Mouse (Mus musculus) spleen, adult 2 months (tissue): ENCODE data around the gene Ubash3b. TPM values are rescaled to one million over a fixed set of nuclear protein-coding genes. Genes with fewer than 3 reads are reported as not detected.
A peak's percentile ranks its signal among the peaks of the same experiment; 100 is the strongest.

Experiments used
- DNase-seq, 2 experiments: peaks; one replicate each; pipeline versions ENCODE4 v3.0.0 to v3.0.0-alpha.2; 2012 to 2021; ENCODE audit warnings: low spot score in 2 of 2, low read depth in 1 of 2
- H3K27ac ChIP-seq: fragments of 200-500 bp; 2 replicates; pipeline ENCODE4 v1.5.1; 2012; ENCODE audit warnings: low read length, inconsistent platforms; ENCODE audit not compliant: insufficient read depth
- H3K27me3 ChIP-seq: fragments of 200-500 bp; 2 replicates; pipeline ENCODE4 v1.6.1; 2012; ENCODE audit warnings: mild to moderate bottlenecking, moderate library complexity, low read length, inconsistent platforms; ENCODE audit not compliant: control insufficient read depth, insufficient read depth
- H3K36me3 ChIP-seq: fragments of 200-500 bp; 2 replicates; pipeline ENCODE4 v1.6.1; 2012; ENCODE audit warnings: mild to moderate bottlenecking, low read length, inconsistent platforms; ENCODE audit not compliant: control insufficient read depth, insufficient read depth
- H3K4me1 ChIP-seq: fragments of 200-500 bp; 2 replicates; pipeline ENCODE4 v1.6.1; 2011; ENCODE audit warnings: inconsistent platforms; ENCODE audit not compliant: control insufficient read depth, insufficient read depth, insufficient read length
- H3K4me3 ChIP-seq: fragments of 200-500 bp; 2 replicates; pipeline ENCODE4 v1.5.1; 2011; ENCODE audit warnings: mild to moderate bottlenecking, inconsistent platforms; ENCODE audit not compliant: insufficient read depth, insufficient read length; ENCODE audit errors: extremely low read depth
- CTCF ChIP-seq: fragments of 200-500 bp; IDR thresholded peaks from 2 replicates; pipeline ENCODE4 v1.5.1; 2011; ENCODE audit warnings: mild to moderate bottlenecking, inconsistent platforms; ENCODE audit not compliant: insufficient read depth, insufficient read length, insufficient replicate concordance; ENCODE audit errors: extremely low read depth
- POLR2A ChIP-seq: fragments of 200-500 bp; IDR thresholded peaks from 2 replicates; pipeline ENCODE4 v1.6.1; 2011; ENCODE audit warnings: low read depth, low read length, inconsistent platforms
- WGBS: fragments of 180-500 bp; shearing (Covaris S2); methylation state at CpG from one replicate; pipeline ENCODE4 v1.1.7; 2018; 5-methylcytosine and 5-hydroxymethylcytosine counted together
- polyA plus RNA-seq: library from polyadenylated mRNA; depleted of rRNA; stranded (reverse); fragments of >200 nt; gene quantifications from 2 replicates; pipeline ENCODE4 v1.2.3, GENCODE M21; 2012

The Ubash3b gene
- polyA plus RNA-seq, 1 experiment = 10.2 TPM

DNA sequence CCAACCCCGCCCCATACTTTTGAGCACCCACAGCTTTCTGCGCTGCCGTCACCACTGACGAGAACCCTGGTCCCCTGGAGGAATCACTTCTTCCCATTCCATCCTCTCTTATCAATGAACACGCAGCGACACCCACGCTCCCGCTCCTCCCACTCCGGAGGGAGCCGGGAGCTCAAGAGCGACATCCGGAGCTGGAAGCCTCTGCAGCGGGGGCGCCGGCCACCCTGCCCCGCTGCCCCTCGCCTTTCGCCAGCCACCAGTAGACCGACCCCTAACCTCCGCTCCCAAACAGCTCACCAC lies 4.8 kb downstream of the Ubash3b start:
- 5% methylated on average over 20 of the region's 20 CpGs for whole genome bisulfite sequencing
- Histone ChIP-seq H3K27ac (0 out of 2 replicates have a peak overlapping the region, but pooled peaks have one; percentile 54), H3K36me3 (no peaks in the 10 kb centered on the region), H3K27me3 (peaks cover 2% of the 10 kb centered on the region; the same call in 1 of the 2 replicates), H3K4me1 (peaks cover 20% of the 10 kb centered on the region; the same call in 1 of the 2 replicates), H3K4me3 (peak overlapping the region; percentile 91)
- TF ChIP-seq CTCF (no peak), POLR2A (no peak)
- no peak for DNase-seq

DNA sequence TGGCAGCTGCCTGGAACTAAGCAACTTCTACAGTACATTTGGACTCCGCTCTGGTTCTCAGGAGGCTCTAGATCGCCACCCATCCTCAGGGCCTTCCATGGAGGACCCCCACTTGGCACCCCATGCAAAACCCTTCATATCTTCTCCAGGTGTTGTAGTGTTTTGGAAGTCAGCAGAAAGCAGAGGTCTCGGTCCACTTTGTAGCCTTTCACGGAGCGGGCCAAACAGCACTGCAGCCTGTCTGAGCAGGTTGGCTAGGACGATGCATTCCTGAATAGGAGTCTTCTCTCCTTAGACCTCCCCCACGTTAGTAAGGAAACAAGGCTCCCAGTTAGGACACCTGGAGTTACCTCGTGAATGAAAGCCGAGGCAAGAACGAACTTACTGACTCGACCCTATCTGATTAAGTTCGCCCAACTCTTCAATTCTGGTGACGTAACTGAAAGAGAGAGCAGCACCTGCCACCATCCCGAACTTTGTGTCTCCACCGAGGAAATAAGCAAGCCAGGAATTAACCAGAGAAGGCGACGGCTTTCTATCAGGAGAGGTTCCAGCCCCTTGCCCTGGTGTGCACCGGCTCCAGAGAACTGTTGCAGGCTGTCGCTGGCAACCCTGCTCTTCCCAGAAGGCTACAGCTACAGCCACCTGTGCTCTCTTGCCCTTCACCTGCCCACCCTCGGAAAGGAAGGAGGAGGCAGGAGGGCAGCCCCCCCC lies 5.3 kb downstream of the Ubash3b start:
- no peak for TF ChIP-seq CTCF
- TF ChIP-seq POLR2A = no peak
- H3K4me1 ChIP-seq = peaks cover 20% of the 10 kb centered on the region; the same call in 1 of the 2 replicates
- H3K27me3 ChIP-seq = peaks cover 2% of the 10 kb centered on the region; the same call in 1 of the 2 replicates
- WGBS = 63% methylated on average over 20 of the region's 20 CpGs
- H3K36me3 ChIP-seq = no peaks in the 10 kb centered on the region
- no peak for DNase-seq
- peak overlapping the region; percentile 91; the same call in 1 of the 2 replicates for H3K4me3 ChIP-seq
- no peak overlapping the region for H3K27ac ChIP-seq

DNA sequence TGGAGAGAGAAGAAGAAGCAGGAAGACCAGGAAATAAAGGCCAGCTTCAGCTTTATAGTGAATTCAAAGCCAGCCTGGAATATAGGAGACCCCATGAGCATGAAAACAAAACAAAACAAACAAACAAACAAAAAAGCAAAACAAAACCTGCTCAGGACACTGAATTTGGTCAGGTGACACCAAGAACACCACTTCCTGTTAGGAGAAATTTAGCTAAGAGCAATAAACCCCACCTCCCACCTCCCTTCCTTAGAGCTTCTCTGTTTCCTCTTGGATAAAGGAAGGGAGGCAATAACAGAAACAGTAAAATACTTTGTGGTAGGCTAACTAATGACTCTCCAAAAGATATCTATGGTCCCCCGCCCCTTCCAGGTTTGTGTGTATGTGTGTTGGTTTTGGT lies 7.5 kb downstream of the Ubash3b start:
- DNase-seq = no peak
- H3K27me3 ChIP-seq = peaks cover 2% of the 10 kb centered on the region; the same call in 1 of the 2 replicates
- H3K27ac ChIP-seq = 0 out of 2 replicates have a peak overlapping the region, but pooled peaks have one; percentile 44
- no peak overlapping the region for H3K4me3 ChIP-seq
- no peak for TF ChIP-seq CTCF
- WGBS = 73% methylated on average over 1 of the region's 1 CpGs
- peaks cover 26% of the 10 kb centered on the region; the same call in 1 of the 2 replicates for H3K4me1 ChIP-seq
- no peaks in the 10 kb centered on the region for H3K36me3 ChIP-seq

DNA sequence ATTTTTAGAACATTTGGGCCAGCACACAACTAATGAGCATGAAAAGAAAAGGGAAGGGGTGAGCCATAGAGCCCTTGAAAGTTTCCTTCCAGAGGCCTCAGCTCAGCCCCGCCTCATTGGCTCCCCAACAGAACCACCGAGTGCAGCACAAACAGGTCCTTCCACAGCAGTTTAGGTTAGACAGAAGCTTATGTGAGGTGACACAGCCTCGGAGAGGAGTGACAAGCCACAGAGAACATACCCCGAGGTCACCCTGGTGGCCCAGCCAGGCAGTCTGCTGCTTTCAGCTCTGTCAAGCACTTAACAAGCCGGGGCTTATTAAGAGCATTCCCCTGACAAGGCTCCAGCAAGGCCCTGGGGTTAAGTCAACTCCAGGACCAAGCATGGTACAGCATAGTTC lies 8.4 kb downstream of the Ubash3b start:
- Histone ChIP-seq H3K4me1 (peaks cover 32% of the 10 kb centered on the region; the same call in 1 of the 2 replicates), H3K4me3 (no peak overlapping the region), H3K36me3 (no peaks in the 10 kb centered on the region), H3K27me3 (peaks cover 2% of the 10 kb centered on the region; the same call in 1 of the 2 replicates), H3K27ac (peak overlapping the region; percentile 44)
- DNase-seq = no peak
- TF ChIP-seq CTCF (no peak), POLR2A (no peak)
- 9% methylated on average over 5 of the region's 5 CpGs for WGBS

DNA sequence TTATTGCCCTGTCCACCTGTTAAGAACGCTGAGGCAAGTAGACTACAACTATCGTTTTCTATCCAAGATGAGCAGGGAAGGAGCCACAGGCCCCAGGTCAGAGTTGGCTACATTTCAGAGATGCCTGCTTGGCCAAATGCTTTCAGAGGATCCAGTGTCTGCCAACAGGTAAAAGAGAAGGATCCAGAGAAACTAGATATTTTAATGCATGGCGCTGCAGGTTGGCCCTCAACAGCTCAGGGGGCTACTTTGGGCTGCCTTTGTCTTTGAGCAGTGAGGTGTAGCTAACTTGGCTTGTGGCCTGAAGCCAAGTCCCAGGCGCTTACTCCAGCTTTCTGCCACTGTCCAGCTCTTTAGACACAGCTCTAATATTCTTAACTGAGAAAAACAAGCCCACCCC lies 10.0 kb downstream of the Ubash3b start:
- DNase-seq = no peak
- H3K27me3 ChIP-seq = no peaks in the 10 kb centered on the region
- no peaks in the 10 kb centered on the region for H3K36me3 ChIP-seq
- H3K4me1 ChIP-seq = peaks cover 41% of the 10 kb centered on the region
- H3K4me3 ChIP-seq = no peak overlapping the region
- TF ChIP-seq POLR2A (no peak), CTCF (no peak)
- no peak overlapping the region for H3K27ac ChIP-seq
- WGBS = 85% methylated on average over 4 of the region's 4 CpGs

DNA sequence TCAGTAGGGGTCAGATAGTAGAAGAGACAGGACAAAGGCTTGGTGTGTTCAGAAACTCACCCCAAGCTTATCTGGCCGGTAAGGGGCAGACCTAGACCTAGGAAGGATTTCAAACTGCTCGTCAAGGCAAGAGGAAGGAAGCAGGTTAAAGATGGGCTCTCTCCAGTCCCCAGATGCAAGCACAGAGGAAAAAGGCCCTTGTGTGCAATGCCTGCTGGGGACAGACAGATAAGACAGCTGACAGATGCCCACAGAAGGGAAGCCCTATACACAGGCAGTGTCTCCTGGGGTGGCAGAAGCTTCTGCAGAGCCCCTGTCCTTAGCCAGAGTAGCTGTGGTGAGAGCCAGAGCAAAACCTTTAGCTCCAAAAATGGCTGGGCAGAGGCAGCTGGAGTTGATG lies 11.6 kb downstream of the Ubash3b start:
- H3K36me3 ChIP-seq = no peaks in the 10 kb centered on the region
- no peak for DNase-seq
- 5% methylated on average over 2 of the region's 2 CpGs for WGBS
- H3K4me3 ChIP-seq = no peak overlapping the region
- TF ChIP-seq POLR2A (no peak), CTCF (no peak)
- H3K27me3 ChIP-seq = no peaks in the 10 kb centered on the region
- no peak overlapping the region for H3K27ac ChIP-seq
- H3K4me1 ChIP-seq = peaks cover 38% of the 10 kb centered on the region

DNA sequence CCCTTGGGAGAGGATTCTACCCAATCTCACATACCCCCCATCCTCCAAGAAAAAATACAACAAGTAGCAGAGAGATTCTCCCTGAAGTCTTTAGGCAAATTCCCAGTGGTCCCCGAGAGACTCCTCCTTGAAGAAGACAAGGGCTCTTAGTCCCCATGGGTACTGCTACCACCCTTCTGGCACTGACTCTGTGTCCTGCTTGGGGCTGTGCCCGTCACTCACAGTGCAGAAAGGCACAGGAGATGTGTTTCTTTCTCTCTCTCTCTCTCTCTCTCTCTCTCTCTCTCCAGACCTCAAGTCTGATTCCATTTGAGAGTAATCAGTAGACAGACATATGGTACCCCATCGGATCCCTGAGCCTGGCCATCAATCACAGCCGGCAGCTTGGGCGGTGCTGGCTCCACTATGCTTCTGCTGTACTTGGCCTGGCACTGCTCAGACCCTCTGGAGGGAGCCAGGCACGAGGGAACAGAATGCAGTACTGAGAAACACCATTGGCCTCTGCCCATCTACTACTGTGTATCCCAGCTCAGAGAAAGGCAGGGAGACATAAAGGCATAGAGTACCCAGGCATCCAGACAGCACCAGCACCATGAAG lies 12.3 kb downstream of the Ubash3b start:
- Histone ChIP-seq H3K27me3 (no peaks in the 10 kb centered on the region), H3K36me3 (no peaks in the 10 kb centered on the region), H3K4me3 (no peak overlapping the region), H3K4me1 (peaks cover 36% of the 10 kb centered on the region), H3K27ac (no peak overlapping the region)
- 66% methylated on average over 6 of the region's 6 CpGs for WGBS
- TF ChIP-seq CTCF = no peak
- TF ChIP-seq POLR2A = no peak
- DNase-seq = no peak
